ENCODE assay signal across 14 mouse cellular contexts in genomic region chr8:3353811-3354442, GRCm38 (mm10). TPM values are rescaled to one million over a fixed set of nuclear protein-coding genes. Genes with fewer than 3 reads are reported as not detected.
DNase-seq lines count a peak whose midpoint lies in the region; ATAC-seq lines count a peak whose summit lies in the region.
"Had no signal": no experiment of that assay in that cellular context is flagged by ENCODE, and none has a peak within 500 bp of the region (broad histone marks: within the 10 kb centered on the region; RNA-seq: fewer than 3 reads in every experiment).

No protein-coding gene starts in this region.

- H3K4me3 ChIP-seq in kidney, embryonic 14.5 days (ENCODE audit: low read length): no peak overlapping the region
- H3K4me3 ChIP-seq in midbrain, embryonic 13.5 days (replicated peaks): no peak overlapping the region
- H3K4me3 ChIP-seq: heart, embryonic 10.5 days; hindbrain, embryonic 13.5 days had no signal

- H3K36me3 ChIP-seq in kidney, embryonic 14.5 days (ENCODE audit: control insufficient read depth, insufficient read depth, low read length): no peaks in the 10 kb centered on the region
- H3K36me3 ChIP-seq in midbrain, embryonic 13.5 days: no peaks in the 10 kb centered on the region
- H3K36me3 ChIP-seq: heart, embryonic 10.5 days; hindbrain, embryonic 13.5 days had no signal

- DNase-seq in kidney, adult 9 months: no peak
- DNase-seq in thymus, postnatal 14 days: peak; percentile 58
- no peak for DNase-seq in urinary bladder, postnatal 4 days (ENCODE audit: low spot score in 2 of 2)
- DNase-seq: adrenal gland, postnatal 14 days; cerebellum, adult 11 months; kidney, adult 8-10 months; left cerebral cortex, postnatal 4 days had no signal

- H3K9ac ChIP-seq in kidney, embryonic 14.5 days (ENCODE audit: low read depth, low read length): no peak overlapping the region
- no peak overlapping the region for H3K9ac ChIP-seq in midbrain, embryonic 13.5 days (replicated peaks)
- H3K9ac ChIP-seq: hindbrain, embryonic 13.5 days had no signal

- H3K27ac ChIP-seq in kidney, embryonic 14.5 days (ENCODE audit: low read depth, low read length): peak overlapping the region; percentile 0; the same call in 1 of the 2 replicates
- no peak overlapping the region for H3K27ac ChIP-seq in midbrain, embryonic 13.5 days
- H3K27ac ChIP-seq: heart, embryonic 10.5 days; hindbrain, embryonic 13.5 days had no signal

- no peaks in the 10 kb centered on the region; the same call in 1 of the 2 replicates for H3K9me3 ChIP-seq in kidney, embryonic 14.5 days (ENCODE audit: control insufficient read depth, low read length)
- no peaks in the 10 kb centered on the region for H3K9me3 ChIP-seq in midbrain, embryonic 13.5 days
- H3K9me3 ChIP-seq: heart, embryonic 10.5 days; hindbrain, embryonic 13.5 days had no signal

- H3K27me3 ChIP-seq in kidney, embryonic 14.5 days (ENCODE audit: control insufficient read depth, insufficient read depth, low read length): no peaks in the 10 kb centered on the region
- H3K27me3 ChIP-seq in midbrain, embryonic 13.5 days: no peaks in the 10 kb centered on the region
- H3K27me3 ChIP-seq: hindbrain, embryonic 13.5 days; Patski had no signal

- no peaks in the 10 kb centered on the region for H3K4me1 ChIP-seq in kidney, embryonic 14.5 days (ENCODE audit: control insufficient read depth, insufficient read depth, low read length)
- H3K4me1 ChIP-seq in midbrain, embryonic 13.5 days (replicated peaks): no peaks in the 10 kb centered on the region
- H3K4me1 ChIP-seq: heart, embryonic 10.5 days; hindbrain, embryonic 13.5 days had no signal

- no peak overlapping the region for H3K4me2 ChIP-seq in kidney, embryonic 14.5 days (replicated peaks; ENCODE audit: low read depth, low read length)
- no peak overlapping the region for H3K4me2 ChIP-seq in midbrain, embryonic 13.5 days (replicated peaks)
- H3K4me2 ChIP-seq: hindbrain, embryonic 13.5 days had no signal

- ATAC-seq in kidney, embryonic 14.5 days (ENCODE audit: low FRiP score, low TSS enrichment): no peak
- peak; percentile 0; the same call in 1 of the 2 replicates for ATAC-seq in common myeloid progenitor, adult 5-6 weeks (replicated peaks; ENCODE audit: low read depth, poor library complexity, severe bottlenecking)
- peak; percentile 16 for ATAC-seq in megakaryocyte-erythroid progenitor cell, adult 5-6 weeks (replicated peaks; ENCODE audit: low FRiP score, low TSS enrichment, poor library complexity, severe bottlenecking)
- ATAC-seq in midbrain, embryonic 13.5 days: no peak
- ATAC-seq: Patski had no signal

- 76% methylated on average over 6 of the region's 6 CpGs for WGBS in kidney, embryonic 14.5 days
- WGBS in midbrain, embryonic 13.5 days: 73% methylated on average over 6 of the region's 6 CpGs

RNA-seq across cellular contexts. Expression of gene A430078G23Rik, which starts 0.7 kb away (rescaled TPM):
- polyA plus RNA-seq in kidney, embryonic 14.5 days (2014; fragmentation: Nextera tagmentation; extraction: Ambion mirVana): not detected in 2 replicates
- total RNA-seq in common myeloid progenitor, adult 5-6 weeks (2017): 22.7 and 25.9 TPM in 2 replicates
- 19.9 and 22.7 TPM in 2 replicates for total RNA-seq in megakaryocyte-erythroid progenitor cell, adult 5-6 weeks (2014; fragmentation: Nextera tagmentation)
- 11.6 and 12.4 TPM in 2 replicates for total RNA-seq in megakaryocyte-erythroid progenitor cell, adult 5-6 weeks (2017)
- polyA plus RNA-seq in midbrain, embryonic 13.5 days (2015; fragmentation: Nextera tagmentation; extraction: Ambion mirVana): not detected in 2 replicates
- polyA plus RNA-seq: hindbrain, embryonic 13.5 days; Patski had no signal

RNA-seq across cellular contexts. Expression of gene Arhgef18, which starts 38.9 kb away (rescaled TPM):
- polyA plus RNA-seq in kidney, embryonic 14.5 days (2014; fragmentation: Nextera tagmentation; extraction: Ambion mirVana): 8.9 and 11.7 TPM in 2 replicates
- 26.5 and 30.3 TPM in 2 replicates for total RNA-seq in common myeloid progenitor, adult 5-6 weeks (2017)
- 17.3 and 22.9 TPM in 2 replicates for total RNA-seq in megakaryocyte-erythroid progenitor cell, adult 5-6 weeks (2014; fragmentation: Nextera tagmentation)
- total RNA-seq in megakaryocyte-erythroid progenitor cell, adult 5-6 weeks (2017): 10.3 and 14.1 TPM in 2 replicates
- polyA plus RNA-seq in midbrain, embryonic 13.5 days (2015; fragmentation: Nextera tagmentation; extraction: Ambion mirVana): 10.4 and 12.5 TPM in 2 replicates

Comparison
In these comparisons a context has a peak if more than half of its experiments do, and no peak if none do; other contexts are left out.
1. ATAC-seq: peak in common myeloid progenitor, adult 5-6 weeks (single experiment) and megakaryocyte-erythroid progenitor cell, adult 5-6 weeks (single experiment); none in kidney, embryonic 14.5 days (single experiment) and midbrain, embryonic 13.5 days (single experiment).